Mouse (Mus musculus) adrenal gland, adult (tissue): Measurements from ENCODE around the gene B230104I21Rik.

ENCODE experiments used
- DNase-seq, 2 experiments: peaks; one replicate each; pipeline ENCODE4 v3.0.0; 2022 to 2023; ENCODE audit warnings: low spot score in 1 of 2; ENCODE audit not compliant: inconsistent age in 2 of 2

B230104I21Rik gene

DNA sequence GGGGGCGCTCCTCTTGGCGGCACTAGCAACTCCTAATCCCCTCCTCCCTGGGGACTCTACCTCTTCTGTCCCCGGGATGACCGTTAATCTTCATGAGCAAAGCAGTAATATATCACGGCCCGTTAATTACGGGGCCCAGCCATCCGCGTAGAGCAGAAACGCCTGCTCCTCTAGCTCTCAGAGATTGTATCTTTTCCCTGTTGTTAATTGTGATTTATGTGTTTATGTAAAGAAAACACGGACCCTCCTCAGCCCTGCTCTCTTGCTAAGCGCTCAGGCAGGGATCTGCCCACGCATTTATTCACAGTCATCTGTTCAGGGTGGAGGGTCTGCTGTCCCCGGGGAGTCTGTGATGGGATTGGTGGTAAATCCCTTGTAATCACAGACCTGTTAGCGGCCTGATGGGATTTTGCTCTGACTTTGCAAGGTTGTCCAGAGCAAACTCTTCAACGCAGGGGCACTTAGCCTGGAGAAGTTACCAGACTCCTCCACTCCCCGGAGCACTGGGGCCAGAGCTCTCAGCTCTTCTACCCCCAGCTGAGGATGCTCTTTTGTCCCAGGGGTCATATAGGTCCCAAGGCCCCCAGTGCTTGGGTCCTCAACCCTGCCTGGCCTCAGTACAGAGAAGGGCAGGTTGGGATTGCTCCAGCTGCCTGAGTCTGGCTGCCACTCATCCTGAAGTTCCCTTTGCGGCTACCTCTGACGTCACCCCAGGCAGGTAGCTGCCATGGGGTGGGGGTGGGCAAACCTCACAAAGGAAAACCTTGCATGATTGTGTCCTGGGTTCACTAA, 11.0 kb downstream of the B230104I21Rik start:
- no peak for DNase-seq

DNA sequence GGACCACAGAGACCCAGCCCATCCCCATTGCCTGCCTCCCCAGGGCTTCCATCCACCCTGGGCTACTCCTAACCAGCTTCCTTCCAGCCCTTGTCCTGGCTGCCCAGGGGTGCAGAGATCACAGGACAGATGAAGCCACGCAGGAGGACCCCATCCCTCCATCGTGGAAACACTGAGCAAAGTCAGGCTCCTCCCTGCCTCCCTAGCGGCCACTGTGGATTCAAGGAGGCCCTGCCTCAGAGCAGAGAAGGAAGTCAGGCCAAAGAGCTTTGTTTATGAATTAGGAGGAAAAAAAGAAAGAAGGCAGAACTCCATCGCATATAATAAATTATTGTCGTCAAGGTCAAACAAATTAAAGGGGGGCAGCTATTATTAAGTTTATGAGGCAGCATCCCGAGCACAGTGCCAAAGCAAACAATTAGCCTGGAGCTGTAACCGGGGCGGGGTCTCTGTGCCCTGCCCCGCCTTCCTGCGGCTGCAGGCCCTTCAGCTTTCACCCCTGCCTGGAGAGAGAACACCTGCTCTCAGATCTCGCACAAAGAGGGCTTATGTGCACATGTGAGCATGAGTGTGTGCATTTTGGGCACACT, 12.4 kb downstream of the B230104I21Rik start:
- DNase-seq = no peak

DNA sequence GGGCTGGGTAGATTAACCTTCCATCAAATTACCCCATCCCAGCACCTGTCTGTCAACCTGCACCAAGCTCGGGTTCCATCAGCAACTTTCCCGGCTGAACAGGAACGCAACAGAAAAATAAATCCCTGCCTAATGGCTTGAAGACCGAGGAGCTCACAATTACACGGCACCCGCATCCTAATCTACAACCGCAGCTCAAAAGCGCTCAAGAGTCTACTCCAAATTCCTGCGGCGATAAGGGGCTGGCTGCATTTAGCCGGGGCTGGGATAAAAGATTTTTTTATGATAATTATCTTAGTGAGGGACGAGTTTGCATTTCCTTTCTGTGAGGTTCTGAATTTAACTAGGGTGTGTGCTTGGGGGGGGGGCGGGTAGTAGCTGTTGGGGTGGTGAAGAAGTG, 16.3 kb downstream of the B230104I21Rik start:
- no peak for DNase-seq

DNA sequence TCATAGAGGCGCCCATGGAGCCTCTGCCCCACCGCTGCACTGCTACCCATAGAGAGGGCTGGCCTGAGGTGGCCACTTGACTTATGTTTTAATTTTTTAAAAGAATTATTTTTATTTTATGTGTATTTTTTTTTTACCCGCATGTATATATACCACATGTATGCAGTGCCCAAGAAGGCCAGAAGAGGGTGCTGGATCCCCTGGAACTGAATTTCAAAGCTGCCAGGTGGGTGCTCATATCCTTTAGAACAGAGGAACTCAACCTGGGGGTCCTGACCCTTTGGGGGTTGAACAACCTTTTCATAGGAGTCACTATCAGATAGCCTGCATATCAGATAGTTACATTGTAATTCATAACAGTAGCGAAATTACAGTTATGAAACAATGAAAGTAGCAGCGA, 19.5 kb downstream of the B230104I21Rik start:
- no peak for DNase-seq

DNA sequence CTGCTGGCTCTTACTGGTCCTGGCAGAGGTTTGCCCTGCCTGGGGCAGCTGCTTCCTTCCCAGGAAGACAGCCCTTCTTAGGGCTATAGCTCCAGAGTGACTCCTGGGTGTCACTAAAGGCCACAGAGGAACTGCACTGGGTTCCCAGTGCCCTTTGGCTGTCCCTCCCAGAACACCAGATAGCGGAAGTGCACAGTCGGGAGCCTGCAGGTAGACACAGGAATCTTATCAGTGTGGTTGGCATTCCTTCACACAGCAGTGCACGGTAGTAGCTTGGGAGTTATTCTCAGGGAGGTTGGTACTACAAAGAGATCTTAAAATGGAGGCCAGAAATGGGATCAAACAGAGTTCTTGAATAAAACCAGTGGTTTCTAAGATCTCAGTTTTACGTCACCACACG, 22.4 kb downstream of the B230104I21Rik start:
- no peak for DNase-seq

DNA sequence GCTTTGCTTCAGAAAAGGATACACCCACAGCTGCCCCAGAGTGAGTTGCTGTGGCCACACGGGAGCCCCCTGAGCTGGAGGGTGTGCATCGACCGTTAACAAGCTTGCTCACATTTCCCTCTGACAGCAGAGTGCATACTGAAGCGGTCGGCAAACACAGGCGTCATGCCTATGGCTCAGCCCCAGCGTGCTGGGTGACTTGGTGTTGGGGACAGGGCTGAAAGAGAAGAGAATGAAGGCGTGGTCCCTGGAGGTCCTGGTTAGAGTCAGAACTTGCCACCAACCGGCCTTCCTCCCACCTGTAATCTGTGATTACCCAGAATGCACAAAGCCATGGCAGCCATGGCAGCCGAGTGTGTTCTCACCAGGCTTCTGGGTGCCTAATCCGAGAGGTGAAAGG, 22.9 kb downstream of the B230104I21Rik start:
- DNase-seq = no peak

DNA sequence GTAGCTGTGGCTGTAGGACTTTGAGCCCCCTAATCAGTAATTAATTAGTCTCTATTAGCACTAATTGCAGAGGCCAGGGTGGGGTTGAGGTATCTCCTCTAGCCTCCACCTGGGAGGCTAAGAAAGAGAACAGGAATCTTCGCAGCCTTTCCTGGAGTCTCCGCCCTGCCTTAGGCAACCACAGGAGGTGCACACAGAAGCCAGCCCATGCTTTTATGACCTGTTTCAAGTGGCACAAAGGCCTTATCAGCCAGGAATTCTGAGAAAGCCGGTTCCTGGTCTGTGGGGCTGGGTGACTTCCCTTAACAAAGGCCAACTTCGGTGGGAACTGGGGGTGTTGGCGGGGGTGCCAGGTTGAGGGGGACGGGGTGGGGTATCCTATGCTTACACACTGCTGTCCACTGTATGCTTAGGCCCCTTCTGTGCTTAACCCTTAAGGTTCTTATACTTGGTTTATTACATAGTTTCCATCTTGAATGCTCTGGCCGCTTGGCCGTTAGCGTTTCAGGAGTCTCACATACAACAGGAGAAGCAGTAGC, 23.9 kb downstream of the B230104I21Rik start:
- no peak for DNase-seq

DNA sequence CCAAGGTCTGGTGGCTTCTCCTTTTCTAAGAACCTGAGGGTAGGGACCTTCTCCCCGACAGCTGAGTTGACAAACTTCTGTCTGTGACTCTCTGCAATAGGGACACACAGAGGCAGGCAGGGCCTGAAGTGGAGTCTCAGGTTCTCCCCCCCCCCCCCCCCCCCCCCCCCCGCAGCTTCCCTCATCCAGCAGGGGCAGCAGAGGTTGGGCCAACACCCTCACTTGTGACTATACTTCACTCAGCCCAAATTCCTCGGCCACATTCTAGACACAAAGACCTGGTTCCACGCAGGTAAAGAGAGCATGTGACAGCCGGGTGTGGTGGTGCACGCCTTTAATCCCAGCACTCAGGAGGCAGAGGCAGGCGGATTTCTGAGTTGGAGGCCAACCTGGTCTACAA, 24.5 kb downstream of the B230104I21Rik start:
- no peak for DNase-seq

DNA sequence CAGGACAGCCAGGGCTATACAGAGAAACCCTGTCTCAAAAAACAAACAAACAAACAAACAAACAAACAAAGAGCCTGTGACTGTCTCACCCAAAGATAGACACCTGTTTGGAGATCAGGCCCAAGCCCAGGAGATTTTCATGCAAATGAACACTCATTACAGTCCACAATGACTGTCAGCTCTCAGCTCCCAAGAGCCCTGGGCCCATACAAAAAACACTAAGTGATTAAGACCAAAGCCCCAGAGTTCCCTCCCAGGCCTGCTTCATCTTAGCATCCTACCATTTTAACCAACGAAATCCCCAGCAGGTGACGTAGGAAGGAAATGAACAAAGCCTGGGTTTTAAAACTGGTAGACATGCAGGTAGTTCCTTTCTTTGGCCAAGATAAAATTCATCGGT, 24.9 kb downstream of the B230104I21Rik start:
- DNase-seq = no peak

DNA sequence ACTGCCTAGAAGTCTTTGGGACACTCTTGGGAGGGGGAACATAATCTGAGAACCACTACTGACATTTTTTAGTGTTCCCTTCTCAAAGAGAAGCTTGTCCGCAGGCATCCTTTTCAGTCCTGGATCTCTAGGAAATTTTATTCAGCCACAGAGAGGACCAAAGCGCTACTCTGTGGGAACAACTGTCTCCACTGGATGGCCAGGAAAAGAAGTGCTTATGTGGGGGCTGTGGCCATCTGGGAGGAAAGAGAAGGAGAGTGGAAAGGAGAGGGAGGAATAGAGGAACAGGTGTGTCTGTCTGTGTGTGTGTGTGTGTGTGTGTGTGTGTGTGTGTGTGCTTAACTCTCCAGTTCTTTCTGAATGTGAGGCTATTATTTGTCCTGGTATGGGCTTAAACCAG, 28.8 kb downstream of the B230104I21Rik start:
- no peak for DNase-seq

DNA sequence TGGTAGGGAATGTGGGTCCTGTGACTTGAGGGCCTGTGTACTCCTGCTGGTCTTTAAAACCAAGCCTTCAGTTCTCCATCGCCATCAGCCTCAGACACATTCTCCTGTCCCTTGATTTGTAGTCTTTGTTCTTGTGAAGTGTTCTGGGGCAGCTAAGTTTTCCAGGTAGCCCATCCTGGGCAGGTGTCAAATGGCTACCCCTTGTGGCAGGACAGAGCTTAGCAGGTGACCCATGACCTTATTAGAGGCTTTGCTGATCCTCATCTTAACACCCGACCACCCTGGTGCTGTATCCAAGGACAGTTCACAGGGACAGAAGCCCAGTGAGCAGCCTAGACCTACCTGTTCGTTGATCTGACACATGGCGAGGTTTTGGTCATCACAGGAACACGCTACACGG, 30.9 kb downstream of the B230104I21Rik start:
- DNase-seq = no peak

DNA sequence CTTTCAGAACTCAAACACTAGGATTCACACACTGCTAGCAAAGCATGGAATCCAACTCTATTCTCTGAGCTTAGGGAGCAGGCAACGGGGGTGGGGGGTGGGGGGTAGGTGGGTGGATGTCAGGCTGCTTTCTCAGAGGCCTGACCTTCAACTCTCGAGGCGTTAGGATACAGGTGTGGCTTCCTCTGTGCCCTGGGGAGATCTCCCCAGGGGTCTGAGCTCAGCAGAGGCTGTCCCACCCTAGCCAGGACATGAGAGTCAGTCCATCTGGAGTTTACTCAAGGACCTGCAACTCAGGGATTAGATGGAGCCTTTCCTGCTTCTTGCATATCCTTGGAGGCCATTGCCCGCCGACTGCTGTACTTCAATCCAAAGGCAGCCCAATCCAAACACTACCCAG, 33.2 kb downstream of the B230104I21Rik start:
- no peak for DNase-seq

DNA sequence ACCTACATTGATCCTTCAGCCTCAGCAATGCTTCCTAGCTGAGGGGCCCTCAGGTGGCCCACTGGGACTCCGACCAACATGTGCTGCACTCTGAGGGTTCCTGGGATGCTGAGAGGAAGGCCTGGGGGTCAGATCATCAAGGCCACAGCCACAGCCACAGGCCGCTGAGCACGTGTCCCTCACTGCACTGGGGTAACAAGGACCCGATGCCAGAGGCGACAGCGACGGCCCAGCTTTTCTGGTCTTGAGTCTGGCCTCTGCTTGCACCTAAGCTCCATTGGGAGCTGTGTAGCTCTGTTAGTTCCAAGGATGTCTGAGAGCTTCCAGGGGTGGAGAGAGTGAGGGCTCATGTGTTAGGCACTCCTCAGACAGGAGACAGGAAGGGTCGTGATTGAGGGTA, 34.9 kb downstream of the B230104I21Rik start:
- DNase-seq = no peak

DNA sequence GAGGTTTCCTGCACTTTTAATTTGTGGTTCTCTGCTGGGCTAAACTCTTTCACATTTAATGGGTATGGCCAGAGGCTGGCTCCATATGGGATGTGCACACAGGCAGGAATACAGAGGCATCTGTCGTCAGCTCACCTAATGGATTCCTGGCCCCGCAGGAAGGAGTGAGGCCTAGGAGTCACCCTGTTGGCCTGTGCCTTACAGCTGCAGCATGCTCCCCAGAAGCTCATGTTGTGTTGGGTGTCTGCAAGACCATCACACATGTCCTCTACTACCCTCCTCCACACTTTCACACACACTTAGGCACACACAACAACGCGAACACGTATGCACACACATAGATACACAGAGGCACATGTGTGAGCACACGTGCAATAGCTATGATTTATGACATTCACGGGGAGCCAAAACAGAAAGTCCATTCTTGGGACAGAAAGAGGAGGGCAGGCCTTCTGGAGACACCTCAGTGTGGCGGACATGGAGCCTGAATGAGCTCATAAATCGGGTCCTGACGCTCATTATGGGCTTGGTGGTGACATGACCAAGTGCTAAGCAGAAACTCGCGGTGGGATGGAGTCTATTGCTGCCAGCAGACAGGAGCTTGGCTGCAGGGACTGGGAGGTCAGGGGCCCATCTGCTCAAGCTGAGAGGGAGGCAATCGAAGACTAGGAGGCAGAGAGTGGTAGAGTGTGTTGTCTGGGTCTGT, 35.8 kb downstream of the B230104I21Rik start:
- DNase-seq = no peak

DNA sequence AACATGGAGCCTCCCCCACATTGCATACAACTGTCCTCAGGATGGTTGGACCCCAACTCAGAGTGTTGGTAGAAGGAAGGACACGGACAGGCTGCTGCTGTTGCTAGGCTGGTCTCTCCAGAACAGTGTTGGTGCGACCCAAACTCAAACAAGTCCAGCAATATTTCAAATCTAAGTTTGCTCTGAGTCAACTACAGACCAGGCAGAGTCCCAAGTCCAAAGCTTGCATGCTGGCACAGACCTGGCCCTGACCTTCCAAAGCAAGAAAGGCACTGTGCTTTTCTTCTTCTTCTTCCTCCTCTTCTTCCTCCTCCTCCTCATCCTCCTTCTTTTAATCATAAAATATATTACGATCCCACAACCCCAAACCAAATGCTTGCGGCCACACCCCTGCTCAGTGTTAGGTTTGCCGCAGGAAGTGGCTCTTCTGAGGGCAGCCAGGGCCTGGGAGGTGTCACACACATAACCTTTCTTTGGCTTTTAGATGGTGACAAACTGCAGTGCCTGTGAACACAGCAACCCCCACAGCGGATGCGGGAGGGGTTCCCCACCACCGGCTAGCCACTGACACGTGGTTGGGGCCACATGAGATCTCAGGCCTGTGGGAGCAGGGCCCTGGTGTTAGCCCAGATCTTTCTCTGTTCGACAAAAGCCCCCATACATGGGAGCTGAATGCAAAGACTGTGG, 40.2 kb downstream of the B230104I21Rik start:
- no peak for DNase-seq

DNA sequence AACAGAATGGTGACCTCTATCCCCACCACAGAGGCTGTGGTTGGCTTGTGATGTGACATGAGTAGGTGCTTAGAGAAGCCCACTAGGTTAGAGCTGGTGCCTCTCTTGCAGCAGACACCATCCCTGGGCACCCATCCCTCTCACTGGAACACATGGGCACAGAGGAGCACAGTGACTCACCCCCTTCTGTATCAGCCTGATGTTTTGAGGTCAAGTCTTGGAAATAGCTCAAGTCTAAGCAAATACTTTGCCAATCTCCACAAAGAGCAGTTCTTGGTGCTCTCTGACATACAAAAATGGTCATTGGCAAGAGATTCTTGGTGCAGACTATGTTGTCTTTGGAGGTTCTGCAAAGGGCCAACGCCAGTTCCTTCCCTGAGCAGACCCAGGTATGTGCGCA, 42.9 kb downstream of the B230104I21Rik start:
- DNase-seq = no peak

DNA sequence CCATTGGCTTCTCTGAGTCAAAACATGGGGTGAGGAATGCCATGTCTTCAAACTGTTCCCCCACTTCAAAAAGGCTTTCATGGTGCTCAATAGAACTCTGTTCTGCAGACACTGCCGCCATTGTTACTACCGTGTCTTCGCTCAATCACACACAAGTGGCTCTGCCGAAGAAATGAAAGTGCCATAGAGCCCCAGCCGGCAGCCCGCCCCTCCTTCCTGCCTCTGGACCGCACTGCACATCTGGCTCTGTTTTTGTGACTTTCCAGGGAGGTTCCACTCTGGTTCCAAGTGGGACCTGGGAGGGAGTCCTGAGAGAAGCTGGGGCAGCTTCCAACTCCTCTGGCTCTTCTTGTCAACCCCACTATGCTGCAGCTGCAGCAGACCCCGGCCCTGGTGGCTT, 49.3 kb downstream of the B230104I21Rik start:
- no peak for DNase-seq

DNA sequence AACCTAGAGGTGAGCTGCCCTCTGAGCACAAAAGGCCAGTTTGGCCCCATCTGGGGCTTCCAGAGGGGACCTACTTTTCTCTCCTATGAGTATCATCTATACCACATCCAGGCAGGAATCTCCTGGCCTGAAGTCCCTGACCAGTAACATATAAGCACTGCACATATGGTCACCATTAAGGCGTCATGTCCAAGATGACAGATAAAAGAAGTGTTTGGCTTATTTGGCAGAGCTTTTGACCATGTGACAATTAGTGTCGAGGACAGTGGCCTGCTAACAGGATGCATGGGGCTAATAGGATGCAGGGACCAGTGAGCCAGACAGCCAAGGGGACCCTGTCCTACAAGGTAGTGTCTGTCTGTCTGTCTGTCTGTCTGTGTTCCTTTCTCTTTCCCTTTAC, 50.0 kb downstream of the B230104I21Rik start:
- DNase-seq = no peak

DNA sequence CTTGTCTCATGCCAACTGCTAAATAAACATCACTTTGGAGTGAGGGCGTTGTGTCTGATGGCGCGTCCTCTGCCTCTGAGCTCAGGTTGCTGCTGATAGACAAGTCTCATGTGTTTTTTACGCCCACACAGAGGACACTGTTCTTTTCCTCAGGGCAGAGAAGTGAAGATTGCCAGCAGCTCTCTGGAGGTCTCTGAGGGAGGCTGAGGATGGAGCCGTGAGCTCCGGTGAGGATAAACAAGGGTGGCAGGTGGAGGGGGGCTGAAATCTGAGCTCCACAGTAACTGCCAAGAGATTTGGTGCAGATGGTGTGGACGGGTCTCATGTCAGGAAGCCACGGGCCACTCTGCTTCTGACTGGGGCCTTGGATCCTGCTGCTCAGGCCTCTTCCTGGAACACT, 50.9 kb downstream of the B230104I21Rik start:
- DNase-seq = no peak

DNA sequence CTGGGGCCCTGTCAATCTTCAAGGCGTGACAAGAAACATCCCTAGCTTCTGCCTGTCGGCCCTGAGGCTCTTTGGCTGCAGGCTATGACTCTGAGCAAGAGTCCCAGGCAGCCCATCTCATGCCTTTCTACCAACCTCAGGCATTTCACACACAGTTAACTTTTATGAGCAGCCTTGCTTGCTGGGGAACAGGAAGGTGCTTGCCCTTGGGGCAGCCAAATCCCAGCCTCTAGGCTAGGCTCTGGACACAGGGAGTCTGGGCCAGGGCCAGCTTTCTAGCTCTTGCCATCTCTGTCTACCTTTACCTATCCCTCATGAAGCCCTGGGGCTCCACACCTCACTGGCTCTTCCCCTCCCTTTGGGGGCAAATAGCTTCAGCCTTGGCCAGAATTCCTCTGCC, 53.7 kb downstream of the B230104I21Rik start:
- DNase-seq = no peak

DNA sequence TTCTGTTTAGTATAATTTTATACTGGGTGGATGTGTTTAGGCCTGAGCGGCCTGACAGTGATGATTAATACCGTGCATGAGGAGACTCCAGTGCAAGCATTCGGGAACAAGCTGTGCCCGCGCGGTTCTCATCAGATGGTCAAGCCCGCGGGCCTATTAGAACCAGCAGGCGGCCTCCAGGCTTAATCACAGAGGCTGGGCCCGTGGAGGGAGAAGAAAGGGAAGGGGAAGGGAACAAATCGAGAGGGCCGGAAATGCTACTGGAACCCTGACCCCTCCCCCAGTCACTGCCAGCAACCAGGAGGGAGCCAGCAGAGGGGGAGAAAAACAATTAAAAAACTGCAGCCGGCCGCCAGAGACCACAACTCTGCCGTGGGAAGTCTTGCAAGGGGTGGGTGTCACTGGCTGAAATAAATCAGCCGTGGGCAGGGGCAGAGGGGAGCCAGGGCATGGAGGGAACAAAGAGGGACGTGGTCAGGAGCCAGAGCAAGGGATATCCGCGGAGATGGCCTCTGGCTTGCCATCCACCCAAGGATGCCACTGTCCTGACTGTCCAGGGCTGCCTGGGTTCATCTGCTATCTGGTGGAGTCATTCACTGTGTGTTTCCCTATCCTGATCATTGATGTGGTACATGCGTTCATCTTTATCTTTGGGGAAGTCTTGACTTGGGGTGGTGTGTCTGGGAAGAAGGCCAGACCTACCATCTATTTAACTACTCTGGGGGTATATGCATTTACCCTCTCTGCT, 54.6 kb downstream of the B230104I21Rik start:
- peak; percentile 33 to 40 for DNase-seq
